Mouse (Mus musculus): ENCODE data around the gene Csnka2ip.

Csnka2ip gene

GRCm38 (mm10) chr16:64602308-64602707 is at the start of gene Csnka2ip:
Gene Csnka2ip (minus strand): TSS chr16:64602408.
- DNase-seq (ENCODE audit: low spot score): no peak

- no peak for DNase-seq (ENCODE audit: low spot score)
Measured at GRCm38 (mm10) chr16:64649594-64650290, 47.5 kb upstream of the Csnka2ip start.

- DNase-seq (ENCODE audit: low spot score): no peak
Measured at GRCm38 (mm10) chr16:64647771-64648170, 45.6 kb upstream of the Csnka2ip start.

GRCm38 (mm10) chr16:64635110-64635509 is 32.9 kb upstream of the Csnka2ip start:
- DNase-seq (ENCODE audit: low spot score): no peak

- DNase-seq (ENCODE audit: low spot score): no peak
Measured at GRCm38 (mm10) chr16:64620116-64620515, 17.9 kb upstream of the Csnka2ip start.

GRCm38 (mm10) chr16:64614648-64615047 is 12.4 kb upstream of the Csnka2ip start:
- DNase-seq (ENCODE audit: low spot score): no peak

- DNase-seq (ENCODE audit: low spot score): no peak
Measured at GRCm38 (mm10) chr16:64607793-64608192, 5.6 kb upstream of the Csnka2ip start.

GRCm38 (mm10) chr16:64586825-64587224 is 15.4 kb downstream of the Csnka2ip start:
- no peak for DNase-seq (ENCODE audit: low spot score)

- DNase-seq (ENCODE audit: low spot score): no peak
Measured at GRCm38 (mm10) chr16:64586262-64586619, 16.0 kb downstream of the Csnka2ip start.

GRCm38 (mm10) chr16:64585599-64586261 is 16.5 kb downstream of the Csnka2ip start:
- DNase-seq (ENCODE audit: low spot score): no peak

GRCm38 (mm10) chr16:64584591-64584990 is 17.6 kb downstream of the Csnka2ip start:
- DNase-seq (ENCODE audit: low spot score): no peak

- no peak for DNase-seq (ENCODE audit: low spot score)
Measured at GRCm38 (mm10) chr16:64583406-64583805, 18.8 kb downstream of the Csnka2ip start.

- DNase-seq (ENCODE audit: low spot score): no peak
Measured at GRCm38 (mm10) chr16:64569496-64569895, 32.7 kb downstream of the Csnka2ip start.

GRCm38 (mm10) chr16:64563081-64563480 is 39.1 kb downstream of the Csnka2ip start:
- DNase-seq (ENCODE audit: low spot score): no peak

- no peak for DNase-seq (ENCODE audit: low spot score)
Measured at GRCm38 (mm10) chr16:64558518-64558917, 43.7 kb downstream of the Csnka2ip start.

GRCm38 (mm10) chr16:64526883-64527282 is 75.3 kb downstream of the Csnka2ip start:
- DNase-seq (ENCODE audit: low spot score): no peak

- DNase-seq (ENCODE audit: low spot score): no peak
Measured at GRCm38 (mm10) chr16:64524051-64524645, 78.1 kb downstream of the Csnka2ip start.

GRCm38 (mm10) chr16:64513423-64513822 is 88.8 kb downstream of the Csnka2ip start:
- DNase-seq (ENCODE audit: low spot score): no peak
